Mouse (Mus musculus) lung, postnatal 0 days (tissue): ENCODE data around the gene Rsl1.

Experiments used
- CTCF ChIP-seq: IDR thresholded peaks from 2 replicates; pipeline ENCODE4 v1.5.1; 2016; ENCODE audit warnings: antibody characterized with exemption, mild to moderate bottlenecking
- EP300 ChIP-seq: IDR thresholded peaks from 2 replicates; pipeline ENCODE4 v1.6.1; 2016; ENCODE audit warnings: antibody characterized with exemption, mild to moderate bottlenecking, control low read depth

- TF ChIP-seq CTCF (no peak), EP300 (no peak)
Observed at GRCm38 (mm10) chr13:67201656-67202055, 28.7 kb downstream of the Rsl1 start.
